Mouse (Mus musculus) liver, adult 10 weeks (tissue): Measurements from ENCODE around the gene Tacstd2. TPM values are rescaled to one million over a fixed set of nuclear protein-coding genes. Genes with fewer than 3 reads are reported as not detected.

Source experiments
- polyA plus RNA-seq: library from polyadenylated mRNA; stranded (reverse); fragments of 350-450 nt; fragmentation: Illumina TruSeq; extraction: RNeasy Lipid Tissue Mini Kit (QIAGEN cat#74804); gene quantifications from one replicate; pipeline ENCODE4 v1.2.3, GENCODE M21; 2014; ENCODE audit warnings: low read depth, low replicate concordance

The Tacstd2 gene
- polyA plus RNA-seq = not detected

DNA sequence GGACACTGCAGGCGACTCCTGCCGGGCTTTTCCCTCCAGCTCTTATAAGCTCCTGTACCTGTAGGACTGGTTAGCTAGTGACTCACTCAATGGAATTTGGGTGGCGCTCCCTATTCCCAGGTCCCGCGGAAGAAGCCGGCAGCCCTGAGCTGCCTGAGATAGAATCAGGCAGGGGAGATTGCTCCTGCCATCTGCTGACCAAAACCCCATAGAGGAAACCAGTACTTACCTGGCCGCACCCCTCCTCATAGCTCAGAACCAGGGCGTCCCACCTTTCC, at the start of gene Tacstd2:
TSS of gene Tacstd2 (minus strand) at position 20 of the 278 bp plus-strand sequence.

DNA sequence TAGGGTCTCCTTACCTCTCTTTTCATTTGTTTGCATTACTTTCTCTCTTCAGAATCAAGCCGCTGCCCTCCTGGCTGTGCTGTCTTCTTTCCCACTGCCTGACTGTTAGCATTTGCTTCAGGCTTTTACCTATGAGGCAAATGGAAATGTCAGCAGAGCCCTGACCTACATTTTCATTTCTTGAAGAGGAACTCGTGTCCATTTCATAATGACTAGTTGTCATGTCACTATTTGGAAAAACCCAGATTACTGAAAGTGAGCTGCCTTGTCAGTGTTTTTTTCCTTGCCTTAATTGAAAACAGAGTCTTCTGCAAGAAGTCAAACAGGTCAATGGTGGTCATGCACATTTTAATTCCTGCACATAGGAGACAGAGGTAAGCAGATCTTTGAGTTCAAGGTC, 43.8 kb downstream of the Tacstd2 start, which contains the start of gene Il23r:
TSS of gene Il23r (minus strand) at position 101 of the 400 bp plus-strand sequence.

Other genes starting within 250 kb of the Tacstd2 start
- gene Il12rb2, start 159.6 kb downstream of the Tacstd2 start, polyA plus RNA-seq = 0.34 TPM
- not detected for gene Il23r, start 43.9 kb downstream of the Tacstd2 start, polyA plus RNA-seq